Mouse (Mus musculus): ENCODE data around the gene Gpr132. TPM values are rescaled to one million over a fixed set of nuclear protein-coding genes. Genes with fewer than 3 reads are reported as not detected.
A peak's percentile ranks its signal among the peaks of the same experiment; 100 is the strongest.

The Gpr132 gene
- polyA plus RNA-seq, 1 experiment from 2014 or later, result 0.35 TPM

DNA sequence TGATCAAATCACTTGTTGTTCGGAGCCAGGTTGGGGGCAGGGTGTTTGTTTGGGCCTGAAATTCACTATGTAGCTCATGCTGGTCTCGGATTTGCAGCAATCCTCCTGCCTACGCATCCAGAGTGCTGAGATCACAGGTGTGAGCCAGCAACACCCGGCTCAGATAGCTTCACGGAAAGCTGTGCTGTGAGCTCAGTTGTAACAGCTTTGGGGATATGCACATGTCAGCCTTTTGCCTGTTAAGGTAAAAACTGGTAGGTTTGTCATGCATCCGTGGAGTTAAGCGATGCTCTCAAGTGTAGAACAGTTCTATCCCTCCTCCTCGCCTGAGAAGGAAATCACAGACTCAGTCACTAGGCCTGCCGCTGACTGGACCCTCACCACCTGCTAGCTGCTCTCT lies 32.6 kb upstream of the Gpr132 start:
- H3K9me3 ChIP-seq (replicated peaks), result no peaks in the 10 kb centered on the region
- 0 out of 2 replicates have a peak, but pooled peaks cover 5% of the 10 kb centered on the region for H3K4me1 ChIP-seq
- ATAC-seq (ENCODE audit: insufficient number of reproducible peaks, low FRiP score, low TSS enrichment, low read depth), result no peak
- H3K27me3 ChIP-seq, result no peaks in the 10 kb centered on the region
- no peak overlapping the region for H3K4me3 ChIP-seq (replicated peaks)
- no peaks in the 10 kb centered on the region for H3K36me3 ChIP-seq
- no peak overlapping the region for H3K27ac ChIP-seq (replicated peaks)
- H3K4me2 ChIP-seq (replicated peaks), result no peak overlapping the region
- no peak overlapping the region for H3K9ac ChIP-seq
- WGBS, result 81% methylated on average over 9 of the region's 9 CpGs

DNA sequence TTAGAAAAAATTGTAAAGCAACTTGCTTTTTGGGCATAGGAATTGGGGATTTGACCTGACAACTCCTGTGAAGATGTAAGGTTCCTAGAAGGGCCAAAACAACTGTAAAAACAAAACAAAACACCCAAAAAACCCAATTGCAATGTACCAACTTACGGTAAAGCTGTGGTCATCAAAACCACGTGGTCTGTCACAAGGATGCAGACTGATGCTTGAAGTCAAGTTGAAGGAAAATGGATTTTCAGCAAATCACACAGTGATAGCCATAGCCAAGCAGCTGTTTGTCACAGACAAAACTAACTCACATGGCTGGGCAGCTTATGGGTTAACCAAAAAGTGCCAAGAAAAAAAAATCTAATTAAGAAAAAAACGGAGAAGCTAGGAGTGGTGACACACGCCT lies 30.9 kb upstream of the Gpr132 start:
- ATAC-seq (ENCODE audit: insufficient number of reproducible peaks, low FRiP score, low TSS enrichment, low read depth), result no peak
- peaks cover 8% of the 10 kb centered on the region; the same call in 1 of the 2 replicates for H3K4me1 ChIP-seq
- no peak overlapping the region for H3K27ac ChIP-seq (replicated peaks)
- no peak overlapping the region for H3K9ac ChIP-seq
- no peaks in the 10 kb centered on the region for H3K36me3 ChIP-seq
- H3K4me2 ChIP-seq (replicated peaks), result no peak overlapping the region
- H3K27me3 ChIP-seq, result no peaks in the 10 kb centered on the region
- H3K9me3 ChIP-seq (replicated peaks), result no peaks in the 10 kb centered on the region
- 42% methylated on average over 4 of the region's 4 CpGs for WGBS
- H3K4me3 ChIP-seq (replicated peaks), result no peak overlapping the region

DNA sequence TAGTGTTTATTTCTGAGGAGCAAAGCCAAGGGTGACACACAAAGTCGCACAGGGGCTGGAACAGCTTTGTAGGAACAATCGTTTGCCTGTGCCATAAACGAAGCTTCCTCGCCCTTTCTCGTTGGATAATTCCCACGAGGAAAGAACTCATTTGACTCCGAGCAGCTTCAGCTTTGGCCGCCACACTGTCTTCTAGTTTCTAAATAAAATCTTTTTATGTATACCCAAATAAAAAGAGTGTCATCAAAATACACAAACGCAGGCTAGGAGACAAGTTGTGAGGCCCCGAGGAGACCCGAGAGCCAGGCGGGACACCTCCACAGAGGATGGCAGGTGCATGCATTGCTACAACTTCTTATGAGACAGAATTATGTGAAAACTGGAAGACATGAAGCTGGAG lies 30.3 kb upstream of the Gpr132 start:
- no peak for ATAC-seq (ENCODE audit: insufficient number of reproducible peaks, low FRiP score, low TSS enrichment, low read depth)
- no peaks in the 10 kb centered on the region for H3K27me3 ChIP-seq
- 65% methylated on average over 12 of the region's 12 CpGs for WGBS
- H3K9ac ChIP-seq, result no peak overlapping the region
- H3K9me3 ChIP-seq (replicated peaks), result no peaks in the 10 kb centered on the region
- peaks cover 10% of the 10 kb centered on the region; the same call in 1 of the 2 replicates for H3K4me1 ChIP-seq
- H3K4me2 ChIP-seq (replicated peaks), result no peak overlapping the region
- no peak overlapping the region for H3K4me3 ChIP-seq (replicated peaks)
- no peak overlapping the region for H3K27ac ChIP-seq (replicated peaks)
- no peaks in the 10 kb centered on the region for H3K36me3 ChIP-seq

DNA sequence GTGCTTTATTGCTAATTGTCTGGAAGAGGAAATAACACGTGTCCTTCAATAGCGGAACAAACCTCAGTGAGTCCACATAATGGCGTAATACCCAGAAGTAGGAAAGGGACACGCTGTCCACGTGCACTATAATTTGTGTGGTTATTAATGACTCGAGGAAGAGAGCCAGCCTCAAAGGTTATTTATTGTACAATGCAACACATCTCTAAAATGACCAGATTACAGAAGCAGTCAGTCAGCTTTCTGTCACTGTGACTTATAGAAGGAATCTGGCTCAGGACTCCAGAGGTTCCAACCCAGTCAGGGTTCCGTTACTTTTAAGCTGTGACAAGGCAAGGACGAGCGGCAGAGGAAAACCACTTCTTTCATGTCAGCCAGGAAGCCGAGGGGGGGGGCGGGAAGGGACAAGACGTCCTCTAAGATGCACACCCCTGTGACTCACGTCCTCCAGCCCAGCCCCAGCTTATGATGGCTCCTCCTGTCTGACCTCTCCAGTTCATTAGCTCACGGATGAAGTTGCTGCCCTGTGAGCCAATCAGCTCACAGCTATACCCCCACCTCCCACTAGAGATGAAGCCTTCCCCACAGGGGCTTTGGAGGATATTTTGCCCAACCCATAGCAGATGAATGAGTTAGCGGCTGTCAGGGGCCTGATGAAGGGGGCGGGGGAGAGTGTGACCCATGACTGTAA lies 29.6 kb upstream of the Gpr132 start:
- Histone ChIP-seq H3K9ac (no peak overlapping the region), H3K9me3 (replicated peaks) (no peaks in the 10 kb centered on the region), H3K4me1 (peaks cover 10% of the 10 kb centered on the region; the same call in 1 of the 2 replicates), H3K4me3 (replicated peaks) (no peak overlapping the region), H3K27ac (replicated peaks) (no peak overlapping the region), H3K27me3 (no peaks in the 10 kb centered on the region), H3K4me2 (replicated peaks) (no peak overlapping the region), H3K36me3 (no peaks in the 10 kb centered on the region)
- WGBS, result 28% methylated on average over 16 of the region's 16 CpGs
- ATAC-seq (ENCODE audit: insufficient number of reproducible peaks, low FRiP score, low TSS enrichment, low read depth), result peak; percentile 62

DNA sequence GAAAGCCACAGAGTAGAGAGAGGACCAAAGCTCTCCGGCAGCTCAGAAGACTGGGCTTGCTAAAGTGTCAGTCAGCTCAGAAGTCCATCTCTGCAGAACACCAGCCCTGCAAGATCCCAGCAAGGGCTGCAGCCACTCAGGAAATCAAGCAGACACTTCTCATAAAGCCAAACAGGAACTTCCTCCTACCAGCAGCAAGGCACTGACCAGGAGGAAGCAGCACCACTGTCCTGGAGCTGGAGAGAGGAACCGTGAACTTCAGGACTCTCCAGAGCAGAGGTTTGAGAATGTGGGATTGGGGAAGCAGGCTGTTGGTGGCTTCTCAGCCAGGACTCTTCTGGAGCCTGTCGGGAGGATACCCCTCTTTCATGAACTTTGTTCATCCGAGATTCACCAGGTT lies 26.9 kb upstream of the Gpr132 start:
- no peak overlapping the region for H3K4me3 ChIP-seq (replicated peaks)
- 63% methylated on average over 4 of the region's 4 CpGs for WGBS
- H3K4me1 ChIP-seq, result peaks cover 10% of the 10 kb centered on the region; the same call in 1 of the 2 replicates
- H3K9ac ChIP-seq, result no peak overlapping the region
- no peaks in the 10 kb centered on the region for H3K9me3 ChIP-seq (replicated peaks)
- no peak for ATAC-seq (ENCODE audit: insufficient number of reproducible peaks, low FRiP score, low TSS enrichment, low read depth)
- no peak overlapping the region; the same call in 1 of the 2 replicates for H3K27ac ChIP-seq (replicated peaks)
- H3K36me3 ChIP-seq, result no peaks in the 10 kb centered on the region
- H3K27me3 ChIP-seq, result no peaks in the 10 kb centered on the region
- no peak overlapping the region for H3K4me2 ChIP-seq (replicated peaks)

DNA sequence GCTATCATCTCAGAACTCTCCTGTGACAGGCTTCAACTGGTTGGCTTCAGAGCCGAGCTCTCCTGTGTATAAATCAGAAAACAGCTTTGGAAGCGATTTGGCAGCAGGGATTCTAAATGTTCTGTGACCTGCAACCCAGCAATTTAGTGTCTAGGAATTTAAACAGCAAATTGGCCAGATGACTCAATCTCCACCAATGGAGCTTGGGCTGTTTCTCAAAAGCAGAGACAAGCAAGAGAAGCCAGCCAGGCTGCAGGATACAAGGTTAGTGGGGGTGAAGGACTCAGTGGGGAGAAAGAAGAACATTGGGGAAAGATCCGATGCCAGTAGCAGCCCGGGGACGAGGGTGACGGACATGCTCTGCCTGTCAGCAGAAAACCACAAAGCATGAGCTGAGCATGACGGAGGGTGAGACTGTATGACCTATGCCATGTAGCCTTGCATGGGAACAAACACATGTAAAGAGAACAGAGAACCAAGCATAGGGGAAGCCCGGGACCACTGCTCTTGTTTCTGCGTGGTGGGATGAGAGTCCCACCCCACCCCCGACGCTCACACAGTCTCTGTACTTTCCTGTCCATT lies 26.4 kb upstream of the Gpr132 start:
- no peak overlapping the region for H3K4me3 ChIP-seq (replicated peaks)
- no peaks in the 10 kb centered on the region for H3K27me3 ChIP-seq
- H3K4me2 ChIP-seq (replicated peaks), result no peak overlapping the region
- H3K9ac ChIP-seq, result no peak overlapping the region
- 0 out of 2 replicates have a peak overlapping the region, but pooled peaks have one; percentile 11 for H3K27ac ChIP-seq (replicated peaks)
- H3K9me3 ChIP-seq (replicated peaks), result no peaks in the 10 kb centered on the region
- ATAC-seq (ENCODE audit: insufficient number of reproducible peaks, low FRiP score, low TSS enrichment, low read depth), result no peak
- no peaks in the 10 kb centered on the region for H3K36me3 ChIP-seq
- WGBS, result 57% methylated on average over 11 of the region's 11 CpGs
- H3K4me1 ChIP-seq, result peaks cover 10% of the 10 kb centered on the region; the same call in 1 of the 2 replicates

DNA sequence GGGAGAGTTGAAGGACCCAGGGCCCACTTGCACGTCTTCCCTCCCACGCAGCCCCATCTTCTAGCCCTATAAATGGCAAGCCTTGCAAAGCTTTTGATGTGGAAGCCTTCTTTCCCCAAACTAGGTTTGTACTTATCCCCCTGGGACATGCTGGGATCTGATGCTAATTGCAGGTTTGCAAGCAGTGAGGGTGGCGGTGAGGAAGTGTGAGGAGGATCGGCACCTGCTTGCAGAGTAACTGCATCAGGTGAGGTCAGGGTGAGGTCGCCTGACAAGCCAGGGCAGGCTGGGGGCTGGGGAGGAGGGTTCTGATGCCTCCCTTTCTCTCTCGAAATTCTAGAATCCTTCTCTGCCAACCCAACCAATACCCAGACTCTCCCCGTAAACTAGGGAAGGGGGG lies 17.4 kb upstream of the Gpr132 start:
- WGBS, result 44% methylated on average over 7 of the region's 7 CpGs
- no peaks in the 10 kb centered on the region for H3K36me3 ChIP-seq
- no peaks in the 10 kb centered on the region for H3K27me3 ChIP-seq
- H3K4me3 ChIP-seq (replicated peaks), result no peak overlapping the region
- H3K4me1 ChIP-seq, result peaks cover 8% of the 10 kb centered on the region; the same call in 1 of the 2 replicates
- no peak overlapping the region for H3K9ac ChIP-seq
- H3K27ac ChIP-seq (replicated peaks), result no peak overlapping the region
- no peaks in the 10 kb centered on the region for H3K9me3 ChIP-seq (replicated peaks)
- H3K4me2 ChIP-seq (replicated peaks), result no peak overlapping the region
- ATAC-seq (ENCODE audit: insufficient number of reproducible peaks, low FRiP score, low TSS enrichment, low read depth), result no peak

DNA sequence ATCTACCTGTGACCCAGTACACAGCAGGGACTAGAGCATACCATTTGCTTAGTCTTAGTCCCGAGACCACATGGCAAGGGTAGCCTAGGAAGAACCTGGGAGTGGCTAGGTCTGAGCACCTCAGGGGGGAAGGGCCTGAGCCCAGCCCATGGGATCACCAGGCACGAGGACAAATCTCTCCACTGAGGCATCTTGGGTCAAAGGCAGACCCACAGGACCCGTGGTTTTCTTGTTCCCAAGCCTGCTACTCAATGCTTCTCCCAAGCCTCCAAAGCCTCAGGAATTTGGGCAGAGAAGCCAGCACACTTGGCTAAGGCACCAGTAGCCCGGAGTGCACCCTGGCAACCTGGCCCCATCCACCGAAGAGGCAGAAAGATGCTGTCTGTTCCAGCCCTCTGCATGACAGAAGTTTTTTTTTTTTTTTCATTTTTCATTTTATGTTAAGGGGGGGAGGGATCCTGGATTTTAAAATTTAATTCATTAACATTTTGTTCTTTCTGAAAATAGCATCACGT lies 13.3 kb upstream of the Gpr132 start:
- peaks cover 23% of the 10 kb centered on the region for H3K27me3 ChIP-seq
- WGBS, result 50% methylated on average over 6 of the region's 6 CpGs
- no peaks in the 10 kb centered on the region for H3K9me3 ChIP-seq (replicated peaks)
- H3K36me3 ChIP-seq, result no peaks in the 10 kb centered on the region
- peaks cover 37% of the 10 kb centered on the region for H3K4me1 ChIP-seq
- H3K27ac ChIP-seq (replicated peaks), result no peak overlapping the region
- no peak overlapping the region for H3K9ac ChIP-seq
- no peak overlapping the region for H3K4me2 ChIP-seq (replicated peaks)
- no peak for ATAC-seq (ENCODE audit: insufficient number of reproducible peaks, low FRiP score, low TSS enrichment, low read depth)
- no peak overlapping the region for H3K4me3 ChIP-seq (replicated peaks)

DNA sequence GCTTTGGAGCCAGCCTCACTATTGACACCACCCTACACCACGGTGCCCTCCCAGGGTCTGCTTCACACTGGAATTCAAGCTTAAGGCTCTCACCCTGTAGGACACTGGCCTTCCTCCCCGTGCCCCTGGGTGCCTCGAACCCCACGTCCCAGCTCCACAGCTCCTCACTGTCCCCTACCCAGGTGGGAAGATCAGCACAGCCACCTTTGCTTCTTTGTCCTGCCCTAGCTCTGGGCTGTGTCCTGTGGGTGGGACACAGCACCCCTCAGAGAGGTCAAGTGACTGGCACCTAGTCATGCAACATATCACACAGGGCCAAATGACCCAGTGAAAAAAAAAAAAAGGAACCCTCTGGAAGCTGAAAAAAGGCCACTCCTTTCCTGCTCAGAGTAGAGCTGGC lies 12.6 kb upstream of the Gpr132 start:
- H3K27ac ChIP-seq (replicated peaks), result no peak overlapping the region
- H3K4me1 ChIP-seq, result peaks cover 44% of the 10 kb centered on the region
- H3K9ac ChIP-seq, result no peak overlapping the region
- no peak for ATAC-seq (ENCODE audit: insufficient number of reproducible peaks, low FRiP score, low TSS enrichment, low read depth)
- H3K4me3 ChIP-seq (replicated peaks), result no peak overlapping the region
- no peaks in the 10 kb centered on the region for H3K9me3 ChIP-seq (replicated peaks)
- no peaks in the 10 kb centered on the region for H3K36me3 ChIP-seq
- H3K4me2 ChIP-seq (replicated peaks), result no peak overlapping the region
- peaks cover 30% of the 10 kb centered on the region for H3K27me3 ChIP-seq
- WGBS, result 82% methylated on average over 4 of the region's 4 CpGs

DNA sequence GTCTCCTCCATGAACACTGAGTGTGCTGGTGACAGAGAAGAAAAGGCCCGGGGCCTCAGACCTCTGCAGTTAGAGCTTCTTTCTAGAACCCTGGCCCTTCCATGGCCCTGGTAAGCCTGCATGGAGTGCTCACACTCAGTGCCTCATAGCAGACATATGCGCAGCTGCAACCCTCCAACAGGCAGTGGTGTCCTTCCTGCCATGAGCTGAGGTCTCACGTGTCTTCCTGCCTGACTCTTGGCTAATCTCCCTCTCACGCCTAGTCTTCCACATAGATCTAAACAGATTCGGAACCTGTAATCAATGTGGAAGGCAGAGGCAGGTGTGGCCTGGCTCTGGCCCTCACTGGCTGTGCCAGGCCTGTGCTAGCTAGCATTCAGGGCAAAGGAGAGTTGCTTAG lies 11.7 kb upstream of the Gpr132 start:
- Histone ChIP-seq H3K27ac (replicated peaks) (no peak overlapping the region), H3K4me3 (replicated peaks) (no peak overlapping the region), H3K36me3 (no peaks in the 10 kb centered on the region), H3K4me2 (replicated peaks) (no peak overlapping the region), H3K4me1 (peaks cover 46% of the 10 kb centered on the region), H3K9me3 (replicated peaks) (no peaks in the 10 kb centered on the region), H3K9ac (no peak overlapping the region), H3K27me3 (peaks cover 40% of the 10 kb centered on the region)
- WGBS, result 77% methylated on average over 5 of the region's 5 CpGs
- ATAC-seq (ENCODE audit: insufficient number of reproducible peaks, low FRiP score, low TSS enrichment, low read depth), result no peak

DNA sequence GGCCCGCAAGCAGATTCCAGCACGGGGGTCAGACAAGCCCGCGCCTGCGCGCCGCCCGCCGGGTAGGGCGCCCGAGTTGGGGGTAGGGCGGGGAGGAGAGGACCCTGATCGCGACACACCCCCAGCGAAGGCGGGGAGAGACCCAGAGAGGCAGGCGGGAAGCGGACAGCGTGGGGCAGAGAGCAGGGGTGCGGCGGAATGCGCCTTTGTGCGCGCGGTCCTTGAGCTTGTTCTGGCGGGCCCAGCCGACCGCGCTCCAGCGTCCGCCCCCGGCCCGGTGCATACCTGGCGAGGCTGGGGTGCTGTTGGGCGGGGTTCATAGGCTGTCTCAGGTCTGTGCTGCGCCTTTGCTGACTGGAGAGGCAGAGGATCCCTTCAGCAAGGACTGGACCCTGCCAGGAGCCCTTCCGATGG lies 9.6 kb upstream of the Gpr132 start:
- Histone ChIP-seq H3K4me2 (replicated peaks) (peak overlapping the region; percentile 75), H3K4me3 (replicated peaks) (peak overlapping the region; percentile 38), H3K9ac (no peak overlapping the region), H3K4me1 (peaks cover 61% of the 10 kb centered on the region), H3K9me3 (replicated peaks) (no peaks in the 10 kb centered on the region), H3K36me3 (no peaks in the 10 kb centered on the region), H3K27ac (replicated peaks) (peak overlapping the region; percentile 56; the same call in 1 of the 2 replicates), H3K27me3 (peaks cover 58% of the 10 kb centered on the region)
- ATAC-seq (ENCODE audit: insufficient number of reproducible peaks, low FRiP score, low TSS enrichment, low read depth), result peak; percentile 36; the same call in 1 of the 2 replicates
- 1% methylated on average over 37 of the region's 37 CpGs for WGBS
